Mouse (Mus musculus) cerebellum, adult (tissue): Measurements from ENCODE around the gene Mrm2.

ENCODE experiments used
- ATAC-seq: cut with Nextera tagmentation; 2 replicates; pipeline ENCODE4 v1.9.2; 2017; ENCODE audit warnings: mild to moderate bottlenecking, moderate library complexity, mixed read lengths; ENCODE audit not compliant: insufficient number of reproducible peaks, low FRiP score, low TSS enrichment

Gene Mrm2

GRCm38 (mm10) chr5:140346050-140346449 is 14.4 kb upstream of the Mrm2 start:
- no peak for ATAC-seq

GRCm38 (mm10) chr5:140345244-140345643 is 13.5 kb upstream of the Mrm2 start:
- no peak for ATAC-seq

GRCm38 (mm10) chr5:140342880-140343279 is 11.2 kb upstream of the Mrm2 start:
- no peak for ATAC-seq

- no peak for ATAC-seq
These were observed 8.1 kb upstream of the Mrm2 start for GRCm38 (mm10) chr5:140339836-140340235.

DNA sequence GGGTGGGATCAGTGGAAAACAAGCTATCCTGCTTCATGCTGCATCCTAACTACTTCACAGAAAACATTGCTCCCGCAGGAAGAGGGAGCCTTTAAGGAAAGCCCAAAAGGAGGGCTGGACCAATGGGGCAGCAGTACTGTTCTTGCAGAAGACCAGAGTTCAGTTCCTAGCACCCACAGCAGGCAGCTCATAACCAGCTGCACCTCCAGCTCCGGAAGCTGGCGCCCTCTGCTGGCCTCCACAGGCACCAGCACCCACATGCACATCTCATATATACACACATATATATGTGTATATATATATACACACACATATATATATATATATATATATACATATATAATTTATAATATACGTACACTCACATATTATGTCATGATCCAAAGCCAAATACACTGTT is 7.1 kb upstream of the Mrm2 start:
- no peak for ATAC-seq

DNA sequence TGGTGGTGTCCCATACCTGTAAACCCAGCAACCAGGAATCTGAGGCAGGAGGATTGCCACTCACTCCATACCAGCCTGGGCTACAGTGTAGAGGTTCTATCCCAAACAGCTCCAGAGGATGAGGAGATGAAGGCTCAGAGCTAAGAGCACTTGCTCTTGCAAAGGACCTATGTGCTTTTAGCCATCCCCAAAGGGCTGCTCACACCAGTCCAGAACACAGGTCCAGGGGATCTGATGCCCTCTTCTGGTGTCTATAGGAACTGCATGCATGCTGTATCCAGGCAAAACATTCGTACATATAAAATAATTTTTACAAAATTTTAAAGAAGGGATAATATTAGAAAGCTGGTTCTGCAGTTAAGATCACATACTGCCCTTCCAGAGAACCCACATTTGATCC is 5.0 kb upstream of the Mrm2 start:
- no peak for ATAC-seq

- no peak for ATAC-seq
These were observed 1.9 kb upstream of the Mrm2 start for GRCm38 (mm10) chr5:140333631-140334030.

- no peak for ATAC-seq
These were observed 821 bp upstream of the Mrm2 start for GRCm38 (mm10) chr5:140332519-140332918.

- ATAC-seq: no peak
These were observed 7.6 kb downstream of the Mrm2 start for GRCm38 (mm10) chr5:140324058-140324457.

GRCm38 (mm10) chr5:140321756-140322575 is 9.7 kb downstream of the Mrm2 start:
- ATAC-seq: no peak

DNA sequence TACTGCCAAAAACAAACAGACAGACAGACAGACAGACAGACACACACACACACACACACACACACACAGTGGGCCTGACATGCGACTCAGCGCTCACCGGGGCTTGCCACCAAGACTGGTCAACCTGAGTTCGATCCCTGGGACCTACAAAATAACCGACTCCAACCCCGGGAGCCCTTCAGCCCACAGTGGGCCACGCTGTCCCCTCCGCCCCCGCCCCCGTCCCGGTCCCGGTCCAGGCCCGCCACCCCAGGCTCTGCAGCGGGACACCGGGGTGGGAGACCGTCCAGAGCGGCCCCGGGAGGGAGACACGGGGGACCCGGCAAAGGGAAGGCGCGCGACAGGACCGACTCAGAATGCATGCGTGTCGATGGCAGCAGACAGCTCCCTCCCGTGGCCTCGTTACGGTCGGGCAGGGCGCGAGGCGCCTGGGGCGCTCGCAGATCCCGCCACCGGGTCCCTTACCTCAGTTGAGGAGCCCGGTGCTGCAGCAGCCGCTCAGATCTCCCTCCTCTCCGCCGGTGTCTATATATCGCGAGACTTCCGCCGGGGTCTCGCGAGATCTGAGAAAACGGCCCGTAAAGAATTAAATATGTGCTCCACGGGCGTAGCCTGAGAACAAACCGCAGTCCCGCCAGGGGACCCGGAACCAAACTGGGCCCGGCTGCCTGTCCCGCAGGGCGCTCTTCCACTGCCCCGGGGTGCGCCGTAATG is 10.5 kb downstream of the Mrm2 start, which contains the start of the genes Mad1l1 and Nudt1:
Mad1l1 (minus strand) TSS at position 511 of the 714 bp plus-strand sequence.
Nudt1 (plus strand) TSS at position 615 of the 714 bp plus-strand sequence.
- peak; percentile 85 for ATAC-seq

DNA sequence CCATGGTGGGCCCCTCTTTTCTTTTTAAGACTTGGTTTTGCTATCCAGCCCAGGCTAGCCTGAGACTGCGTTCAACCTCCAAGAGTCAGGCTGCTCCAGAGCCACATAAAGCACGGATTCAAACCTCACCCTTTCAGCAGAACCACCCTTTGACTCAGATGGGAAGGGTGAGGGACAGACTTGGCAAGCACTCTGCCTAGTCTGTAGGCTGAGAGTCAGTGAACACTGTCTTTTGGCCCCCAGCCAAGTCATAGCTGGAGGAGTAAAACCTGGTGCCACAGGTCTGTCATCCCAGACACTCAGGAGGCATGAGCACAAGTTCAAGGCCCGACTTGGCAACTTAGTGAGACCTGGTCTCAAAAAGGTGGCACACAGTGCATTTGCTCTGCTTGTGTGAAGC is 15.0 kb downstream of the Mrm2 start:
- no peak for ATAC-seq

GRCm38 (mm10) chr5:140307602-140308001 is 24.1 kb downstream of the Mrm2 start:
- no peak for ATAC-seq

DNA sequence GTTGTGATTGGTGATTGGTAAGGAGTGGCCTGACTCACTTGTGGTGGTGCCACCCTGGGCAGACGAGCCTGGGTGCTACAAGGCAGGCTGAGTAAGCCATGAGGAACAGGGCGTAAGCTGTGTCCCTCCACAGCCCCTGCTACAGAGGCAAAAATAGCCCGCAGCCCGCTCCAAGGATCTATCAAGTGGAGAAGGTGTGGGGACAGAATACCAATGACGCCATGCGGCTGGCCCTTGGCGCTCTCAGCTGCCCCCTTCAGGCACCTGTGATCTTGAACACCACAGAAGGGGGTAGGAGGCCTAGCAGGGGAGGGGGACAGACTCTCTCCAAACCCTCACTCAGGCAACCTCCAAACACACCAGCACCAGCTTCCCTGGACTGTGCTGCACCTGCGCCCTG is 25.7 kb downstream of the Mrm2 start:
- ATAC-seq: no peak

GRCm38 (mm10) chr5:140298291-140298690 is 33.4 kb downstream of the Mrm2 start:
- no peak for ATAC-seq

DNA sequence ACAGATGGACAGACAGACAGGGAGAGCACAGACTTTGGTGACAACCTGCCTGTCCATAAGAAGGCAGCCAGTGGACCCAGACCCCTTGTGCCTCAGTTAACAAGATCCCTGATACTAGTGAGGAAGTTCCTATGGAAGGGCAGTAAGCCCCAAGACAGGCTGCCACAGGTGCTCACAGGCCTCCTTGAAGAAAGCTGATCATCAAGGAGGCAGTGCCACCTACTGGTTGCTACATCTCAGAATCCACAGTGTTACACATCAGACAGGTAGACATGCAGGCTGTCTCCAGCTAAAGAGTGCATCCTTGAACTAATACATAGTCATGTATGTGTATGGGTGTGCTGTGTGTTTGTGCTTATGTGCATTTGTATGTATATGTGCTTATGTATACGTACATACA is 39.5 kb downstream of the Mrm2 start:
- no peak; the same call in 1 of the 2 replicates for ATAC-seq

DNA sequence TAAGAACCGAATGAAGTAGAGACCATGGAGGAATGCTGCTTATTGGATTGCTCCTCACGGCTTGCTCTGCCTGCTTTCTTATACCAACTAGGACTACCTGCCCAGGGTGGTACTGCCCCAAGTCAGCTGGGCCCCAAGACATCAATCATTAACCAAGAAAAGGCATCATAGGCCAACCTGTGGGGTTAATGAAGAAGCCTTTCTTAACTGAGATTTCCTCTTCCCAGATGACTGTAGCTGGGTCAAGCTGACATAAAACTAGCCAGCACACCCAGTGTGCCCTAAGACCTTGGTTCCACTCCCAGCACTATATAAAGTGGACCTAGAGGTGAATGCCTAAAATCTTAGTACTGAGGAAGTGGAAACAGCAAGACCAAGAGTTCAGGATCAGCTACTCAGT is 42.5 kb downstream of the Mrm2 start:
- ATAC-seq: no peak

GRCm38 (mm10) chr5:140288287-140288686 is 43.4 kb downstream of the Mrm2 start:
- ATAC-seq: no peak

- no peak for ATAC-seq
These were observed 46.9 kb downstream of the Mrm2 start for GRCm38 (mm10) chr5:140284761-140285160.

DNA sequence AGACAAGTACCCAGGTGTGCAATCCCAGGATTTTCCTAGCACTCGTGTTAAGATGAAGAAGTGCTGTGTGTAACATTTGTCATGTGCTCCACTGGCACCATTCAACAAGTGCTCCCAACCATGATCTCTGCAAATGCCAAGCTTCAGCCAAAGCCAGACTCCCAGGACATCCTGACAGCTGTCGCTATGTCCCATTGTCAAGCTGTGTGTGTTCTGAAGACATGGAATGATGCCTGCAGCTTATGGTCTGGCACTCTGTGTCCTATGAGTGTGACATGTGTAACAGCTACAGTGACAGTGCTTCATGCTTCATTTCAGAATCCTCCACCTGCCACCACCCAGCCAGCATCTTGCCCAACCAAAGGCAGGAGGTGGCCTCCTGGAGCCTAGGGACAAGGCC is 47.7 kb downstream of the Mrm2 start:
- no peak for ATAC-seq

DNA sequence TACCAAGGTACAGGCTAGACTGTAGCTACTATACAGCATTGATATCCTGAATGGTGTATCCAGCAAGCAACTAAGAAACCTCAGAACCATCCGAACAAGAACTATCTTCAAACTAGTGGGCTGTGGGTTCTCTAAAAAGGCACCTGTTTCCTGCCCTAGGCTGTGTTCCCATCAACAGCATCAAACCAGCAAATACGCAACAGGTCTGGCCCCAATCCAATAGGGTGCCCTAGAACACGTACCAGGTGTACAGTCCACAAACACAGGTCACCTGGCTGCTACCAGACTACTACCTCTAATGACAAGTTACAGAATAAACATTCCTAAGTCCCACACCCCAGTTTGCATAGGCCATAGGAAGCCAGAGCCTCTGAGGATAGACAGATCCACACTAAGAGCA is 48.8 kb downstream of the Mrm2 start:
- no peak for ATAC-seq

- peak; percentile 45; the same call in 1 of the 2 replicates for ATAC-seq
These were observed 49.3 kb downstream of the Mrm2 start for GRCm38 (mm10) chr5:140282376-140282775.
